8 mouse cellular contexts compared by ENCODE assay signal in genomic region chr10:130470311-130470760, GRCm38 (mm10). TPM values are rescaled to one million over a fixed set of nuclear protein-coding genes. Genes with fewer than 3 reads are reported as not detected.
DNase-seq lines count a peak whose midpoint lies in the region; ATAC-seq and TF ChIP-seq lines count a peak whose summit lies in the region.

No protein-coding gene starts in this region.

- peak; percentile 25 for DNase-seq in gastrocnemius, adult 2 months
- DNase-seq in gastrocnemius, adult 8-10 months (ENCODE audit: low spot score in 2 of 2), result no peak
- DNase-seq in ES-CJ7 (ENCODE audit: low read depth, low spot score), result peak; percentile 42
- DNase-seq in embryo, embryonic 9.5 days (ENCODE audit: extremely low spot score), result peak; percentile 77
- DNase-seq in hindbrain, embryonic 11.5 days (ENCODE audit: low spot score), result peak; percentile 77
- DNase-seq in limb, embryonic 14.5 days (ENCODE audit: low spot score), result peak; percentile 37
- peak; percentile 78 for DNase-seq in neural tube, embryonic 11.5 days (ENCODE audit: low spot score)
- peak; percentile 50 for DNase-seq in yolk sac, embryonic 10.5 days (ENCODE audit: low spot score)

- H3K9me3 ChIP-seq in hindbrain, embryonic 11.5 days (ENCODE audit: control insufficient read depth, low read length), result no peaks in the 10 kb centered on the region
- no peaks in the 10 kb centered on the region for H3K9me3 ChIP-seq in limb, embryonic 14.5 days (ENCODE audit: control insufficient read depth, low read length)
- no peaks in the 10 kb centered on the region for H3K9me3 ChIP-seq in neural tube, embryonic 11.5 days (ENCODE audit: control insufficient read depth, low read length)

- peak overlapping the region; percentile 67 for H3K4me2 ChIP-seq in hindbrain, embryonic 11.5 days (replicated peaks; ENCODE audit: low read depth, low read length)
- peak overlapping the region; percentile 74 for H3K4me2 ChIP-seq in limb, embryonic 14.5 days (replicated peaks; ENCODE audit: low read depth, low read length, severe bottlenecking)
- H3K4me2 ChIP-seq in neural tube, embryonic 11.5 days (ENCODE audit: low read depth), result peak overlapping the region; percentile 70

- H3K27ac ChIP-seq in gastrocnemius, adult 2 months, result no peak overlapping the region
- H3K27ac ChIP-seq in hindbrain, embryonic 11.5 days (ENCODE audit: low read depth, low read length), result no peak overlapping the region
- H3K27ac ChIP-seq in limb, embryonic 14.5 days (replicated peaks; ENCODE audit: low read depth, low read length), result peak overlapping the region; percentile 61; the same call in 1 of the 2 replicates
- no peak overlapping the region for H3K27ac ChIP-seq in neural tube, embryonic 11.5 days (ENCODE audit: low read depth, low read length)

- no peaks in the 10 kb centered on the region for H3K27me3 ChIP-seq in hindbrain, embryonic 11.5 days (ENCODE audit: control insufficient read depth, insufficient read depth, low read length)
- H3K27me3 ChIP-seq in limb, embryonic 14.5 days (ENCODE audit: control insufficient read depth, insufficient read depth, low read length), result no peaks in the 10 kb centered on the region
- no peaks in the 10 kb centered on the region for H3K27me3 ChIP-seq in neural tube, embryonic 11.5 days (ENCODE audit: control insufficient read depth, insufficient read depth, low read length)

- ATAC-seq in hindbrain, embryonic 11.5 days (ENCODE audit: low FRiP score), result peak; percentile 98
- peak; percentile 92 for ATAC-seq in limb, embryonic 14.5 days (ENCODE audit: low FRiP score, low read depth)
- peak; percentile 99 for ATAC-seq in neural tube, embryonic 11.5 days (ENCODE audit: insufficient read depth, low FRiP score, low TSS enrichment)

- intact Hi-C loops in gastrocnemius, adult 2 months (cut with DNase I), result no loop called here

- TF ChIP-seq POLR2A in limb, embryonic 14.5 days (IDR thresholded peaks at IDR 0.05; ENCODE audit: borderline replicate concordance, extremely low read depth, insufficient read depth, insufficient read length), result peak; percentile 47; the same call in 1 of the 2 replicates

- no peaks in the 10 kb centered on the region for H3K4me1 ChIP-seq in hindbrain, embryonic 11.5 days (replicated peaks; ENCODE audit: control insufficient read depth, insufficient read depth, low read length)
- no peaks in the 10 kb centered on the region for H3K4me1 ChIP-seq in limb, embryonic 14.5 days (ENCODE audit: control insufficient read depth, insufficient read depth, low read length)
- no peaks in the 10 kb centered on the region for H3K4me1 ChIP-seq in neural tube, embryonic 11.5 days (ENCODE audit: control insufficient read depth, insufficient read depth, low read length)

- H3K4me3 ChIP-seq in gastrocnemius, adult 2 months, result peak overlapping the region; percentile 62
- peak overlapping the region; percentile 40 for H3K4me3 ChIP-seq in hindbrain, embryonic 11.5 days (ENCODE audit: low read depth, low read length)
- peak overlapping the region; percentile 48 for H3K4me3 ChIP-seq in limb, embryonic 14.5 days (replicated peaks; ENCODE audit: low read length)
- peak overlapping the region; percentile 35 for H3K4me3 ChIP-seq in neural tube, embryonic 11.5 days (ENCODE audit: low read depth, low read length)

- H3K9ac ChIP-seq in hindbrain, embryonic 11.5 days (ENCODE audit: low read depth, low read length), result peak overlapping the region; percentile 60
- H3K9ac ChIP-seq in limb, embryonic 14.5 days (ENCODE audit: low read depth, low read length, severe bottlenecking), result peak overlapping the region; percentile 60
- peak overlapping the region; percentile 67 for H3K9ac ChIP-seq in neural tube, embryonic 11.5 days (ENCODE audit: low read length)

- no peak for TF ChIP-seq CTCF in gastrocnemius, adult 2 months (IDR thresholded peaks at IDR 0.05)

- H3K36me3 ChIP-seq in hindbrain, embryonic 11.5 days (ENCODE audit: control insufficient read depth, insufficient read depth, low read length), result no peaks in the 10 kb centered on the region
- no peaks in the 10 kb centered on the region for H3K36me3 ChIP-seq in limb, embryonic 14.5 days (ENCODE audit: control insufficient read depth, insufficient read depth, low read length)
- no peaks in the 10 kb centered on the region for H3K36me3 ChIP-seq in neural tube, embryonic 11.5 days (ENCODE audit: control insufficient read depth, insufficient read depth, low read length)

- WGBS in hindbrain, embryonic 11.5 days, result 3% methylated on average over 36 of the region's 36 CpGs
- WGBS in limb, embryonic 14.5 days, result 4% methylated on average over 35 of the region's 36 CpGs
- 6% methylated on average over 32 of the region's 36 CpGs for WGBS in neural tube, embryonic 11.5 days

RNA-seq across cellular contexts. Expression of gene Vmn2r86, which starts 14.5 kb away (rescaled TPM):
- total RNA-seq in gastrocnemius, adult 2 months (2021), result not detected
- total RNA-seq in gastrocnemius, adult 8-10 months (2022), result not detected
- polyA plus RNA-seq in hindbrain, embryonic 11.5 days (2014; fragmentation: Nextera tagmentation; extraction: Ambion mirVana), result not detected in 2 replicates
- 0.04 and 0.05 TPM in 2 replicates for polyA plus RNA-seq in limb, embryonic 14.5 days (2012; rRNA removed)
- polyA plus RNA-seq in limb, embryonic 14.5 days (2014; fragmentation: Nextera tagmentation; extraction: Ambion mirVana), result not detected in 2 replicates
- not detected in 2 replicates for polyA plus RNA-seq in neural tube, embryonic 11.5 days (2014; fragmentation: Nextera tagmentation; extraction: Ambion mirVana)

RNA-seq across cellular contexts. Expression of gene Vmn2r87, which starts 26.9 kb away (rescaled TPM):
- not detected for total RNA-seq in gastrocnemius, adult 2 months (2021)
- total RNA-seq in gastrocnemius, adult 8-10 months (2022), result not detected
- 0.05 and 0.10 TPM in 2 replicates for polyA plus RNA-seq in hindbrain, embryonic 11.5 days (2014; fragmentation: Nextera tagmentation; extraction: Ambion mirVana)
- 0.30 and 0.32 TPM in 2 replicates for polyA plus RNA-seq in limb, embryonic 14.5 days (2012; rRNA removed)
- polyA plus RNA-seq in limb, embryonic 14.5 days (2014; fragmentation: Nextera tagmentation; extraction: Ambion mirVana), result 0.07 TPM in 1 of 2 replicates, not detected in the other
- 0.09 TPM in 1 of 2 replicates, not detected in the other for polyA plus RNA-seq in neural tube, embryonic 11.5 days (2014; fragmentation: Nextera tagmentation; extraction: Ambion mirVana)

RNA-seq across cellular contexts. Expression of gene Vmn2r85, which starts 40.8 kb away (rescaled TPM):
- total RNA-seq in gastrocnemius, adult 2 months (2021), result not detected
- total RNA-seq in gastrocnemius, adult 8-10 months (2022), result not detected
- polyA plus RNA-seq in hindbrain, embryonic 11.5 days (2014; fragmentation: Nextera tagmentation; extraction: Ambion mirVana), result not detected in 2 replicates
- polyA plus RNA-seq in limb, embryonic 14.5 days (2012; rRNA removed), result 0.03 and 0.04 TPM in 2 replicates
- not detected in 2 replicates for polyA plus RNA-seq in limb, embryonic 14.5 days (2014; fragmentation: Nextera tagmentation; extraction: Ambion mirVana)
- polyA plus RNA-seq in neural tube, embryonic 11.5 days (2014; fragmentation: Nextera tagmentation; extraction: Ambion mirVana), result not detected in 2 replicates

Comparison
In these comparisons a context has a peak if more than half of its experiments do, and no peak if none do; other contexts are left out.
1. DNase-seq: peak in gastrocnemius, adult 2 months (single experiment), ES-CJ7 (single experiment), embryo, embryonic 9.5 days (single experiment), hindbrain, embryonic 11.5 days (single experiment), limb, embryonic 14.5 days (single experiment), neural tube, embryonic 11.5 days (single experiment) and yolk sac, embryonic 10.5 days (single experiment); none in gastrocnemius, adult 8-10 months (0 of 2).
2. Peak in every context shown above with its lines, with median percentiles within 50 percentile points of each other: H3K4me3 ChIP-seq, ATAC-seq, H3K4me2 ChIP-seq and H3K9ac ChIP-seq.